ENCODE assay signal across 8 mouse cellular contexts in genomic region chr11:97050216-97050943, GRCm38 (mm10). TPM values are rescaled to one million over a fixed set of nuclear protein-coding genes. Genes with fewer than 3 reads are reported as not detected.
DNase-seq lines count a peak whose midpoint lies in the region; ATAC-seq and TF ChIP-seq lines count a peak whose summit lies in the region.

TSS of gene Osbpl7 (plus strand) at chr11:97050628.

- TF ChIP-seq RAD21 in CH12.LX (IDR thresholded peaks at IDR 0.05; ENCODE audit: low read depth, low read length), result no peak

- TF ChIP-seq EP300 in CH12.LX (IDR thresholded peaks at IDR 0.05; ENCODE audit: low read length), result no peak
- TF ChIP-seq EP300 in heart, postnatal 0 days (IDR thresholded peaks at IDR 0.05; ENCODE audit: low read depth), result no peak
- TF ChIP-seq EP300 in liver, postnatal 0 days (IDR thresholded peaks at IDR 0.05; ENCODE audit: low read depth), result no peak

- in situ Hi-C loops in CH12.LX (cut with MboI; ENCODE audit: low pct_ligation_motif_present, low pct_unique_long_range_greater_than_20kb, low sequenced_read_pairs), result no loop called here

- 4% methylated on average over 18 of the region's 18 CpGs for WGBS in forebrain, embryonic 13.5 days
- 3% methylated on average over 18 of the region's 18 CpGs for WGBS in heart, postnatal 0 days
- WGBS in liver, postnatal 0 days (ENCODE audit: insufficient replicate concordance), result 4% methylated on average over 18 of the region's 18 CpGs
- 7% methylated on average over 18 of the region's 18 CpGs for WGBS in neural tube, embryonic 14.5 days

- TF ChIP-seq CTCF in CH12.LX (conservative IDR thresholded peaks at IDR 0.05 in 1 of 2, IDR thresholded peaks at IDR 0.05 in 1 of 2; ENCODE audit: low read depth in 2 of 2, low read length in 2 of 2), result peak in 1 of 2 experiments; percentile 73; a peak in 2 of 4 replicates
- TF ChIP-seq CTCF in heart, postnatal 0 days (IDR thresholded peaks at IDR 0.05; ENCODE audit: low read depth), result peak; percentile 50
- TF ChIP-seq CTCF in liver, postnatal 0 days (IDR thresholded peaks at IDR 0.05; ENCODE audit: low read depth), result peak; percentile 40; the same call in 1 of the 2 replicates

- H3K4me3 ChIP-seq in CH12.LX (replicated peaks in 1 of 3; ENCODE audit: low read depth in 2 of 3, low read length in 2 of 3, poor library complexity in 1 of 3), result peak within 1 kb of the TSS; percentile 74 to 95 (median 92)
- H3K4me3 ChIP-seq in brown adipose tissue, adult 24 weeks (ENCODE audit: insufficient read depth, low read depth, low read length), result peak within 1 kb of the TSS; percentile 78
- peak within 1 kb of the TSS; percentile 73 for H3K4me3 ChIP-seq in forebrain, embryonic 13.5 days
- peak within 1 kb of the TSS; percentile 64 for H3K4me3 ChIP-seq in heart, postnatal 0 days (ENCODE audit: low read depth, low read length)
- H3K4me3 ChIP-seq in liver, postnatal 0 days (ENCODE audit: low read depth, low read length), result peak within 1 kb of the TSS; percentile 67
- H3K4me3 ChIP-seq in neural tube, embryonic 14.5 days (ENCODE audit: low read depth, low read length), result peak within 1 kb of the TSS; percentile 47

- H3K27ac ChIP-seq in CH12.LX (ENCODE audit: insufficient read depth, low read depth), result peak within 1 kb of the TSS; percentile 40
- H3K27ac ChIP-seq in brown adipose tissue, adult 24 weeks (replicated peaks; ENCODE audit: low read depth, low read length), result no peak within 1 kb of the TSS
- H3K27ac ChIP-seq in forebrain, embryonic 13.5 days, result peak within 1 kb of the TSS; percentile 51
- H3K27ac ChIP-seq in heart, postnatal 0 days (ENCODE audit: low read depth), result peak within 1 kb of the TSS; percentile 46; the same call in 1 of the 2 replicates
- 0 out of 2 replicates have a peak within 1 kb of the TSS, but pooled peaks have one; percentile 48 for H3K27ac ChIP-seq in liver, postnatal 0 days (ENCODE audit: low read depth)
- H3K27ac ChIP-seq in neural tube, embryonic 14.5 days (ENCODE audit: low read depth, low read length), result peak within 1 kb of the TSS; percentile 46; the same call in 1 of the 2 replicates

- H3K27me3 ChIP-seq in CH12.LX (replicated peaks), result no peaks in the 10 kb centered on the region
- no peaks in the 10 kb centered on the region for H3K27me3 ChIP-seq in forebrain, embryonic 13.5 days
- no peaks in the 10 kb centered on the region for H3K27me3 ChIP-seq in heart, postnatal 0 days (ENCODE audit: control insufficient read depth, insufficient read depth, low read length)
- no peaks in the 10 kb centered on the region for H3K27me3 ChIP-seq in liver, postnatal 0 days (ENCODE audit: insufficient read depth, low read length)
- no peaks in the 10 kb centered on the region for H3K27me3 ChIP-seq in neural tube, embryonic 14.5 days (ENCODE audit: control insufficient read depth, insufficient read depth, low read length)

- peaks cover 47 to 63% of the 10 kb centered on the region in 2 experiments for H3K36me3 ChIP-seq in CH12.LX (replicated peaks in 1 of 2; ENCODE audit: control insufficient read depth in 1 of 2, insufficient read depth in 1 of 2, low read length in 1 of 2)
- peaks cover 55% of the 10 kb centered on the region for H3K36me3 ChIP-seq in forebrain, embryonic 13.5 days (ENCODE audit: poor library complexity, severe bottlenecking)
- peaks cover 37% of the 10 kb centered on the region for H3K36me3 ChIP-seq in heart, postnatal 0 days (replicated peaks; ENCODE audit: control insufficient read depth, insufficient read depth, low read length)
- peaks cover 34% of the 10 kb centered on the region for H3K36me3 ChIP-seq in liver, postnatal 0 days (replicated peaks; ENCODE audit: insufficient read depth, low read length)
- peaks cover 22% of the 10 kb centered on the region for H3K36me3 ChIP-seq in neural tube, embryonic 14.5 days (ENCODE audit: control insufficient read depth, insufficient read depth, low read length)

- peak; percentile 88 for ATAC-seq in forebrain, embryonic 13.5 days
- peak; percentile 77 for ATAC-seq in heart, postnatal 0 days (ENCODE audit: insufficient read depth, low read depth)
- peak; percentile 41 for ATAC-seq in liver, postnatal 0 days
- ATAC-seq in neural tube, embryonic 14.5 days (ENCODE audit: low read depth), result peak; percentile 84

- H3K9ac ChIP-seq in CH12.LX (ENCODE audit: insufficient read depth, low read depth), result peak within 1 kb of the TSS; percentile 81
- peak within 1 kb of the TSS; percentile 86 for H3K9ac ChIP-seq in forebrain, embryonic 13.5 days
- H3K9ac ChIP-seq in heart, postnatal 0 days (replicated peaks; ENCODE audit: low read depth, low read length), result peak within 1 kb of the TSS; percentile 71
- H3K9ac ChIP-seq in liver, postnatal 0 days (replicated peaks), result peak within 1 kb of the TSS; percentile 65
- peak within 1 kb of the TSS; percentile 61 for H3K9ac ChIP-seq in neural tube, embryonic 14.5 days (replicated peaks; ENCODE audit: low read depth, low read length)

- peaks cover 4% of the 10 kb centered on the region for H3K9me3 ChIP-seq in CH12.LX (replicated peaks; ENCODE audit: low read length)
- H3K9me3 ChIP-seq in forebrain, embryonic 13.5 days (replicated peaks), result no peaks in the 10 kb centered on the region
- H3K9me3 ChIP-seq in heart, postnatal 0 days (replicated peaks; ENCODE audit: control insufficient read depth, low read length), result no peaks in the 10 kb centered on the region
- H3K9me3 ChIP-seq in liver, postnatal 0 days (ENCODE audit: low read length), result no peaks in the 10 kb centered on the region
- H3K9me3 ChIP-seq in neural tube, embryonic 14.5 days (ENCODE audit: control insufficient read depth, low read length), result no peaks in the 10 kb centered on the region

- peaks cover 14 to 29% of the 10 kb centered on the region in 2 experiments for H3K4me1 ChIP-seq in CH12.LX (ENCODE audit: control insufficient read depth in 1 of 2, insufficient read depth in 2 of 2)
- H3K4me1 ChIP-seq in brown adipose tissue, adult 24 weeks (ENCODE audit: control insufficient read depth, insufficient read depth, insufficient read length, low read length), result peaks cover 13% of the 10 kb centered on the region
- H3K4me1 ChIP-seq in forebrain, embryonic 13.5 days, result peaks cover 26% of the 10 kb centered on the region
- peaks cover 15% of the 10 kb centered on the region for H3K4me1 ChIP-seq in heart, postnatal 0 days (ENCODE audit: control insufficient read depth, insufficient read depth)
- H3K4me1 ChIP-seq in liver, postnatal 0 days (ENCODE audit: insufficient read depth), result peaks cover 22% of the 10 kb centered on the region
- peaks cover 19% of the 10 kb centered on the region for H3K4me1 ChIP-seq in neural tube, embryonic 14.5 days (ENCODE audit: control insufficient read depth, insufficient read depth, low read length)

- DNase-seq in CH12.LX (ENCODE audit: extremely low read depth), result peak; percentile 85
- DNase-seq in heart, postnatal 0 days (ENCODE audit: low spot score), result peak; percentile 79
- DNase-seq in kidney, postnatal 4 days, result peak; percentile 85 to 88
- peak; percentile 67 for DNase-seq in liver, postnatal 0 days
- peak; percentile 79 for DNase-seq in testis, postnatal 10 days (ENCODE audit: low spot score)

- peaks cover 15% of the 10 kb centered on the region for H3K79me2 ChIP-seq in CH12.LX (replicated peaks; ENCODE audit: control insufficient read depth, extremely low read depth, insufficient read depth, poor library complexity, severe bottlenecking)

- dilution Hi-C loops in CH12.LX (cut with MboI; ENCODE audit: extremely low pct_ligation_motif_present, extremely low pct_unique_long_range_greater_than_20kb, low sequenced_read_pairs), result no loop called here

- H3K4me2 ChIP-seq in CH12.LX (ENCODE audit: insufficient read depth, low read depth, poor library complexity, severe bottlenecking), result peak within 1 kb of the TSS; percentile 92
- peak within 1 kb of the TSS; percentile 98 for H3K4me2 ChIP-seq in forebrain, embryonic 13.5 days
- peak within 1 kb of the TSS; percentile 90 for H3K4me2 ChIP-seq in heart, postnatal 0 days (ENCODE audit: low read depth, low read length)
- peak within 1 kb of the TSS; percentile 73 for H3K4me2 ChIP-seq in liver, postnatal 0 days (ENCODE audit: low read depth, low read length)
- H3K4me2 ChIP-seq in neural tube, embryonic 14.5 days (ENCODE audit: low read depth, low read length), result peak within 1 kb of the TSS; percentile 55

- peak; percentile 84 for TF ChIP-seq POLR2A in CH12.LX (IDR thresholded peaks at IDR 0.05; ENCODE audit: low read depth, low read length)

TF ChIP-seq in CH12.LX, 34 proteins besides CTCF, POLR2A, EP300 and RAD21 (continues in another document):
- TF ChIP-seq RCOR1 (conservative IDR thresholded peaks at IDR 0.05; ENCODE audit: low read depth, low read length), result no peak
- TF ChIP-seq BHLHE40 (IDR thresholded peaks at IDR 0.05; ENCODE audit: low read depth, low read length), result no peak
- peak; percentile 88 for TF ChIP-seq SIN3A (IDR thresholded peaks at IDR 0.05; ENCODE audit: low read length)
- no peak for TF ChIP-seq MAX (IDR thresholded peaks at IDR 0.05; ENCODE audit: low read length)
- TF ChIP-seq MYC (IDR thresholded peaks at IDR 0.05; ENCODE audit: low read depth, low read length), result no peak
- peak; percentile 93 for TF ChIP-seq NELFE (IDR thresholded peaks at IDR 0.05; ENCODE audit: low read depth, low read length)
- TF ChIP-seq ZMIZ1 (IDR thresholded peaks at IDR 0.05; ENCODE audit: low read depth, low read length), result peak; percentile 59; the same call in 1 of the 2 replicates
- TF ChIP-seq TCF12 (IDR thresholded peaks at IDR 0.05; ENCODE audit: low read depth, low read length), result peak; percentile 89
- TF ChIP-seq USF2 (conservative IDR thresholded peaks at IDR 0.05; ENCODE audit: low read depth, low read length), result no peak
- peak; percentile 70 for TF ChIP-seq GABPA (IDR thresholded peaks at IDR 0.05; ENCODE audit: insufficient replicate concordance, low read depth, low read length)
- TF ChIP-seq JUN (IDR thresholded peaks at IDR 0.05; ENCODE audit: insufficient read depth, low read depth, low read length), result no peak
- TF ChIP-seq MEF2A (IDR thresholded peaks at IDR 0.05; ENCODE audit: borderline replicate concordance, low read depth, low read length), result peak; percentile 75; the same call in 1 of the 2 replicates
- TF ChIP-seq KAT2A (IDR thresholded peaks at IDR 0.05; ENCODE audit: insufficient replicate concordance, low read length), result no peak; the same call in 1 of the 2 replicates

RNA-seq across cellular contexts. Expression of gene Osbpl7, which starts in this region (rescaled TPM):
- total RNA-seq in CH12.LX (2012; rRNA removed), result 14.2 and 17.6 TPM in 2 replicates
- 6.6 and 7.4 TPM in 2 replicates for total RNA-seq in CH12.LX (2014; rRNA removed)
- 22.1 and 24.4 TPM in 2 replicates for polyA plus RNA-seq in CH12.LX (2012; ENCODE audit: insufficient read length, low read depth)
- polyA plus RNA-seq in brown adipose tissue, adult 24 weeks (2012; ENCODE audit: insufficient read depth, insufficient read length, missing spikeins), result 0.87 and 1.6 TPM in 2 replicates
- polyA plus RNA-seq in forebrain, embryonic 13.5 days (2015; fragmentation: Nextera tagmentation; extraction: Ambion mirVana), result 7.8 and 8.7 TPM in 2 replicates
- total RNA-seq in heart, postnatal 0 days (2014; rRNA removed; ENCODE audit: low replicate concordance), result 8.6 and 10.6 TPM in 2 replicates
- polyA plus RNA-seq in heart, postnatal 0 days (2015; fragmentation: Nextera tagmentation; extraction: Ambion mirVana), result 2.7 and 3.0 TPM in 2 replicates
- 1.8 and 2.4 TPM in 2 replicates for polyA plus RNA-seq in liver, postnatal 0 days (2015; fragmentation: Nextera tagmentation; extraction: Ambion mirVana)
- 9.1 and 9.6 TPM in 2 replicates for polyA plus RNA-seq in neural tube, embryonic 14.5 days (2014; fragmentation: Nextera tagmentation; extraction: Ambion mirVana)
